Mouse (Mus musculus) midbrain, embryonic 13.5 days (tissue): ENCODE measurements at regions not wholly inside any gene's neighbourhood (a gene's known extent, or its start where the extent isn't known, plus 50 kb on each side); places are given as distances from the start of the nearest gene placed in this dataset.

Experiments
- ATAC-seq: fragments of 200-750 bp; cut with Nextera tagmentation; 2 replicates; pipeline ENCODE4 v1.8.0; 2017; ENCODE audit warnings: mild to moderate bottlenecking, moderate TSS enrichment, moderate library complexity
- H3K27ac ChIP-seq: fragments of 300-500 bp; sonication (generic); 2 replicates; pipeline ENCODE4 v1.5.1; 2015; ENCODE audit warnings: inconsistent platforms, mild to moderate bottlenecking, moderate library complexity
- H3K27me3 ChIP-seq: fragments of 300-500 bp; sonication (generic); 2 replicates; pipeline ENCODE4 v1.6.1; 2015; ENCODE audit warnings: mild to moderate bottlenecking, inconsistent platforms
- H3K36me3 ChIP-seq: fragments of 300-500 bp; sonication (generic); 2 replicates; pipeline ENCODE4 v1.6.1; 2015; ENCODE audit warnings: mild to moderate bottlenecking, inconsistent platforms
- H3K4me1 ChIP-seq: fragments of 300-500 bp; sonication (generic); replicated peaks from 2 replicates; pipeline ENCODE4 v1.6.1; 2015; ENCODE audit warnings: inconsistent platforms
- H3K4me2 ChIP-seq: fragments of 300-500 bp; sonication (generic); replicated peaks from 2 replicates; pipeline ENCODE4 v1.6.1; 2015; ENCODE audit warnings: moderate library complexity, mild to moderate bottlenecking, inconsistent platforms
- H3K4me3 ChIP-seq: fragments of 300-500 bp; sonication (generic); replicated peaks from 2 replicates; pipeline ENCODE4 v1.5.1; 2015; ENCODE audit warnings: mild to moderate bottlenecking, inconsistent platforms
- H3K9ac ChIP-seq: fragments of 300-500 bp; sonication (generic); replicated peaks from 2 replicates; pipeline ENCODE4 v1.6.1; 2015; ENCODE audit warnings: mild to moderate bottlenecking, inconsistent platforms
- H3K9me3 ChIP-seq: fragments of 300-500 bp; sonication (generic); 2 replicates; pipeline ENCODE4 v1.6.1; 2016; ENCODE audit warnings: mild to moderate bottlenecking, inconsistent platforms
- WGBS: fragments of 180-500 bp; shearing (Covaris S2); methylation state at CpG from one replicate; pipeline ENCODE4 v1.1.7; 2015; 5-methylcytosine and 5-hydroxymethylcytosine counted together

- Histone ChIP-seq H3K9ac (no peak overlapping the region), H3K36me3 (no peaks in the 10 kb centered on the region), H3K4me1 (no peaks in the 10 kb centered on the region), H3K27ac (no peak overlapping the region), H3K27me3 (no peaks in the 10 kb centered on the region), H3K4me2 (no peak overlapping the region), H3K9me3 (no peaks in the 10 kb centered on the region), H3K4me3 (no peak overlapping the region)
- no peak for ATAC-seq
- WGBS, result 96% methylated on average over 3 of the region's 3 CpGs
These were observed 504.0 kb downstream of the Nuf2 start for GRCm38 (mm10) chr1:169027241-169027640.

- Histone ChIP-seq H3K27ac (no peak overlapping the region), H3K27me3 (no peaks in the 10 kb centered on the region), H3K4me1 (no peaks in the 10 kb centered on the region), H3K4me3 (no peak overlapping the region), H3K4me2 (no peak overlapping the region), H3K9me3 (no peaks in the 10 kb centered on the region), H3K36me3 (no peaks in the 10 kb centered on the region), H3K9ac (no peak overlapping the region)
- WGBS, result 90% methylated on average over 4 of the region's 4 CpGs
- no peak for ATAC-seq
These were observed 506.7 kb downstream of the Nuf2 start for GRCm38 (mm10) chr1:169024531-169024930.

GRCm38 (mm10) chr1:168991506-168992244 is 539.6 kb downstream of the Nuf2 start:
- peak overlapping the region; percentile 67 for H3K27ac ChIP-seq
- H3K4me1 ChIP-seq, result peaks cover 10% of the 10 kb centered on the region; the same call in 1 of the 2 replicates
- no peak overlapping the region for H3K4me2 ChIP-seq
- WGBS, result 58% methylated on average over 14 of the region's 14 CpGs
- H3K9ac ChIP-seq, result no peak overlapping the region
- H3K4me3 ChIP-seq, result no peak overlapping the region
- H3K9me3 ChIP-seq, result no peaks in the 10 kb centered on the region
- H3K36me3 ChIP-seq, result no peaks in the 10 kb centered on the region
- ATAC-seq, result 0 out of 2 replicates have a peak, but pooled peaks have one; percentile 43
- H3K27me3 ChIP-seq, result no peaks in the 10 kb centered on the region

- no peak for ATAC-seq
- Histone ChIP-seq H3K36me3 (no peaks in the 10 kb centered on the region), H3K27ac (no peak overlapping the region), H3K27me3 (no peaks in the 10 kb centered on the region), H3K4me2 (no peak overlapping the region), H3K4me1 (no peaks in the 10 kb centered on the region), H3K9me3 (0 out of 2 replicates have a peak, but pooled peaks cover 8% of the 10 kb centered on the region), H3K9ac (no peak overlapping the region), H3K4me3 (no peak overlapping the region)
- WGBS, result 85% methylated on average over 8 of the region's 8 CpGs
These were observed 543.1 kb upstream of the Pbx1 start for GRCm38 (mm10) chr1:168975037-168975698.

- H3K9me3 ChIP-seq, result 0 out of 2 replicates have a peak, but pooled peaks cover 8% of the 10 kb centered on the region
- no peak overlapping the region for H3K27ac ChIP-seq
- H3K4me1 ChIP-seq, result peaks cover 15% of the 10 kb centered on the region
- no peak overlapping the region for H3K9ac ChIP-seq
- H3K4me2 ChIP-seq, result no peak overlapping the region
- 28% methylated on average over 5 of the region's 5 CpGs for WGBS
- H3K4me3 ChIP-seq, result no peak overlapping the region
- H3K36me3 ChIP-seq, result no peaks in the 10 kb centered on the region
- H3K27me3 ChIP-seq, result no peaks in the 10 kb centered on the region
- ATAC-seq, result no peak
These were observed 537.3 kb upstream of the Pbx1 start for GRCm38 (mm10) chr1:168969402-168969801.

- no peak for ATAC-seq
- no peaks in the 10 kb centered on the region for H3K36me3 ChIP-seq
- H3K27me3 ChIP-seq, result no peaks in the 10 kb centered on the region
- H3K9me3 ChIP-seq, result 0 out of 2 replicates have a peak, but pooled peaks cover 8% of the 10 kb centered on the region
- H3K27ac ChIP-seq, result no peak overlapping the region
- no peak overlapping the region for H3K9ac ChIP-seq
- H3K4me3 ChIP-seq, result no peak overlapping the region
- H3K4me1 ChIP-seq, result peaks cover 18% of the 10 kb centered on the region
- WGBS, result 85% methylated on average over 2 of the region's 2 CpGs
- H3K4me2 ChIP-seq, result no peak overlapping the region
These were observed 535.3 kb upstream of the Pbx1 start for GRCm38 (mm10) chr1:168967334-168967733.

GRCm38 (mm10) chr1:168964467-168964904 is 532.4 kb upstream of the Pbx1 start:
- H3K9ac ChIP-seq, result no peak overlapping the region
- H3K9me3 ChIP-seq, result no peaks in the 10 kb centered on the region
- no peak overlapping the region for H3K4me3 ChIP-seq
- H3K27ac ChIP-seq, result peak overlapping the region; percentile 56
- ATAC-seq, result peak; percentile 75
- H3K27me3 ChIP-seq, result no peaks in the 10 kb centered on the region
- peaks cover 16% of the 10 kb centered on the region for H3K4me1 ChIP-seq
- WGBS, result 14% methylated on average over 6 of the region's 6 CpGs
- no peak overlapping the region for H3K4me2 ChIP-seq
- no peaks in the 10 kb centered on the region for H3K36me3 ChIP-seq

GRCm38 (mm10) chr1:168950947-168951346 is 518.9 kb upstream of the Pbx1 start:
- Histone ChIP-seq H3K36me3 (no peaks in the 10 kb centered on the region), H3K4me1 (no peaks in the 10 kb centered on the region), H3K4me2 (no peak overlapping the region), H3K9me3 (peaks cover 6% of the 10 kb centered on the region; the same call in 1 of the 2 replicates), H3K27me3 (no peaks in the 10 kb centered on the region), H3K4me3 (no peak overlapping the region), H3K9ac (no peak overlapping the region), H3K27ac (no peak overlapping the region)
- ATAC-seq, result no peak

GRCm38 (mm10) chr1:168924100-168924815 is 492.2 kb upstream of the Pbx1 start:
- Histone ChIP-seq H3K9me3 (no peaks in the 10 kb centered on the region), H3K4me2 (no peak overlapping the region), H3K27me3 (no peaks in the 10 kb centered on the region), H3K4me1 (peaks cover 9% of the 10 kb centered on the region), H3K4me3 (no peak overlapping the region), H3K9ac (no peak overlapping the region), H3K36me3 (no peaks in the 10 kb centered on the region), H3K27ac (0 out of 2 replicates have a peak overlapping the region, but pooled peaks have one; percentile 51)
- ATAC-seq, result peak; percentile 75; the same call in 1 of the 2 replicates
- WGBS, result 23% methylated on average over 5 of the region's 5 CpGs

- no peak overlapping the region for H3K4me3 ChIP-seq
- H3K36me3 ChIP-seq, result no peaks in the 10 kb centered on the region
- no peak overlapping the region for H3K9ac ChIP-seq
- no peak for ATAC-seq
- no peaks in the 10 kb centered on the region for H3K4me1 ChIP-seq
- no peaks in the 10 kb centered on the region for H3K9me3 ChIP-seq
- H3K4me2 ChIP-seq, result no peak overlapping the region
- H3K27me3 ChIP-seq, result no peaks in the 10 kb centered on the region
- WGBS, result 88% methylated on average over 9 of the region's 9 CpGs
- no peak overlapping the region for H3K27ac ChIP-seq
These were observed 486.4 kb upstream of the Pbx1 start for GRCm38 (mm10) chr1:168918331-168919076.

- Histone ChIP-seq H3K27me3 (peaks cover 8% of the 10 kb centered on the region; the same call in 1 of the 2 replicates), H3K36me3 (no peaks in the 10 kb centered on the region), H3K27ac (peak overlapping the region; percentile 26; the same call in 1 of the 2 replicates), H3K4me1 (0 out of 2 replicates have a peak, but pooled peaks cover 5% of the 10 kb centered on the region), H3K9ac (no peak overlapping the region), H3K4me3 (no peak overlapping the region), H3K4me2 (no peak overlapping the region), H3K9me3 (no peaks in the 10 kb centered on the region)
- 26% methylated on average over 4 of the region's 4 CpGs for WGBS
- ATAC-seq, result peak; percentile 83
These were observed 476.7 kb upstream of the Pbx1 start for GRCm38 (mm10) chr1:168908684-168909175.
